Mouse (Mus musculus) lung, adult 2 months (tissue): ENCODE data around the gene Fam129b. TPM values are rescaled to one million over a fixed set of nuclear protein-coding genes. Genes with fewer than 3 reads are reported as not detected.

Experiments
- DNase-seq: peaks from one replicate; pipeline ENCODE4 v3.0.0; 2022
- H3K4me1 ChIP-seq: fragments of 200-500 bp; 2 replicates; pipeline ENCODE4 v1.6.1; 2011; ENCODE audit warnings: low read length; ENCODE audit not compliant: control insufficient read depth, insufficient read depth
- H3K4me3 ChIP-seq: fragments of 200-500 bp; replicated peaks from 2 replicates; pipeline ENCODE3; 2011; ENCODE audit warnings: low read depth, mild to moderate bottlenecking, control low read depth, low read length; ENCODE audit errors: extremely low read depth
- CTCF ChIP-seq: fragments of 200-500 bp; IDR thresholded peaks from 2 replicates; pipeline ENCODE4 v1.5.1; 2011; ENCODE audit warnings: mild to moderate bottlenecking, low read length, control low read depth; ENCODE audit not compliant: insufficient read depth
- POLR2A ChIP-seq: fragments of 200-500 bp; IDR thresholded peaks from 2 replicates; pipeline ENCODE4 v1.6.1; 2011; ENCODE audit warnings: low read depth, mild to moderate bottlenecking, control low read depth, low read length, borderline replicate concordance; ENCODE audit errors: extremely low read depth
- WGBS: fragments of 180-500 bp; shearing (Covaris S2); methylation state at CpG from one replicate; pipeline ENCODE4 v1.1.7; 2018; 5-methylcytosine and 5-hydroxymethylcytosine counted together
- polyA plus RNA-seq: library from polyadenylated mRNA; depleted of rRNA; stranded (reverse); fragments of >200 nt; gene quantifications from 2 replicates; pipeline ENCODE4 v1.2.3, GENCODE M21; 2012; rRNA removed

Fam129b gene
- polyA plus RNA-seq, result 205 and 224 TPM in 2 replicates

DNA sequence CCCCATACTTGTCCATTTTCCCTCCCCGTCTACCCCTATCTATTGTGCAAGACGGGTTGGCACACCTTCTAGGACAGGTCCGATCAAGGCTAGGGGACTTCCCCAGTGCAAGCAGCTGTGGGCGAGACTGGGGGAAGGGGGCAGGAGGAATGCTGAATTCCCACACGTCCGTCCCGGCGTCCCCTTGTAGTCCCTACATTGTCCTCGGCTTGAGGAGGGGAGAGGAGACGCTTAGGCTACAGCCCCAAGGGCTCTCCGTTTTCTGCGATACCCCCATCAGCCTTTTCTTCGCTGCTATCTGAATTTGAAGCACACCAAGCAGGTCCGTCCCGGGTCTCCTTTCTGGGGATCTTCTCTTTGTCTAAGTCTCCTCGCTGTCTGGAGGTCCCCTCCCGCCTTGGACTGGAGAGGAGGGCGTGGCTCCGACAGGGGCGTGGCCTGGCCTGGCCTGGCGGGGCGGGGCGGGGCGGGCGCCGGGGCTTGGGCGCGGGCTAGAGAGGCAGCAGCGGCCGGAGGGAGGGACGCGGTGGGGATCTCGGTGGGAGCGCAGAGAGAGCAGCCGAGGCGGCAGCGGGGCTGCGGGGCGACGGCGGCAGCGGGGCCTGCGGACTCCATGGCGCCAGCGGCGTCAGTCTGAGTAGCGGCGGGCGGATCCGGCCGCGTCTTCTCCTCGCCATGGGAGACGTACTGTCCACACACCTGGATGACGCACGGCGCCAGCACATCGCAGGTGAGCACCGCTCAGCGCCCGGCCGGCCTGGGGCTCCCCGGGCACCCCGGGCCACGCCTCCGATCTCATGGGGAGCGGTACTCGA lies at the start of gene Fam129b:
TSS of gene Fam129b (plus strand) at position 440 of the 815 bp plus-strand sequence.
- peak; percentile 92 for DNase-seq
- peak within 1 kb of the TSS; percentile 90 for H3K4me3 ChIP-seq
- under 1% methylated on average over 68 of the region's 68 CpGs for WGBS
- H3K4me1 ChIP-seq, result peaks cover 28% of the 10 kb centered on the region
- TF ChIP-seq CTCF, result no peak
- peak; percentile 75; the same call in 1 of the 2 replicates for TF ChIP-seq POLR2A

DNA sequence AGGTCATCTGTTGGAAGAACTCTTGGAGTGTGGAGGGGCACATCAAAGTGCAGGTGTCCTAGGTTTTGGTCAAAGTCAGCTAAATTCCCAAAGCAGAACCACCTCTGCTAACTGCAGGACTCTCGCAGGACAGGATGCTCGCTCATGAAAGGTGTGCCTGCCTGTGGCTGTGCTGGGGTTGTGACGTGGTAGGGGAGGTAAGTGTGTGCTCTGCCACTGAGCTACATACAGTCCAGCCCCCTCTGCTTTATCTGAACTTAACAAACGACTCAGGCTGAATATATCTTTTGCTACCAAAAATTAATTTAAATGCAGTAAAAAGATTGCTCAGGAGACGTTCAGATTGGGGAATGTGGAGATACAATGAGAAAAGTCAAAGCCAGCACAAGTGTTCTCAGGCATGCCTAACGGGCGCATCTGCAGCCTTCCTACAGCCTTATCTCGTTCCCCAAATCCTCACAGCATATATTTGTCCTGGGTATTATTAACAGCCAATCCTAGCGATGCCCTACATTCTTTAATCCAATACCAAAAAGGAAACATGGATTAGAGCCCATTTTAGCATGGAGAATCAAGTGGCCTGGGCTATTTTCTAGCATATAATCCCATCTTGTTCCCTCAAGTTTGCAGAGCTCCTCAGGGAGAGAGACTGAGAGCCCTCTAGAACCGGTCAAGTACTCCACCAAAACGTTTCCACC lies 46.8 kb upstream of the Fam129b start:
- TF ChIP-seq POLR2A, result no peak
- WGBS, result 75% methylated on average over 11 of the region's 11 CpGs
- Histone ChIP-seq H3K4me1 (peaks cover 3% of the 10 kb centered on the region; the same call in 1 of the 2 replicates), H3K4me3 (no peak overlapping the region)
- no peak for DNase-seq

DNA sequence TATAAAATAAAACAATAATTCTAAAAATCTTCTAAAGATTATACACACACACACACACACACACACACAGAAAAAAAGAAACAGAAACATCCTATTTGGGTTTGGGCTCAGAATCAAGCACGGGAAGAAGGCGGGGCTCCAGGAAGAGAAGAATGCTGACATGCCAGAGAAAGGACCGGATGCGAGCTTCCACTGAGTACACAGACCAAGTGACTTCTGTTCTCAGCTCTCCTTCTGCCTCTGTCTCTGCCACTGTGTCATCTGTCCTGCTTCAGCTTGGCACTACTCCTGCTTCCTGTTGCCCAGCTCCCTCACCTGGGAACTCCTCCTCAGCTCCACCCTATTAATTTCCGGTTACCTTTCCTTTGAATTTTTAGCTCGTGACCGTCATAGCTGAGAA lies 41.4 kb upstream of the Fam129b start:
- peak; percentile 57; the same call in 1 of the 2 replicates for TF ChIP-seq POLR2A
- no peak for TF ChIP-seq CTCF
- peak overlapping the region; percentile 0 for H3K4me3 ChIP-seq
- DNase-seq, result peak; percentile 39
- 5% methylated on average over 7 of the region's 7 CpGs for WGBS
- peaks cover 12% of the 10 kb centered on the region for H3K4me1 ChIP-seq

DNA sequence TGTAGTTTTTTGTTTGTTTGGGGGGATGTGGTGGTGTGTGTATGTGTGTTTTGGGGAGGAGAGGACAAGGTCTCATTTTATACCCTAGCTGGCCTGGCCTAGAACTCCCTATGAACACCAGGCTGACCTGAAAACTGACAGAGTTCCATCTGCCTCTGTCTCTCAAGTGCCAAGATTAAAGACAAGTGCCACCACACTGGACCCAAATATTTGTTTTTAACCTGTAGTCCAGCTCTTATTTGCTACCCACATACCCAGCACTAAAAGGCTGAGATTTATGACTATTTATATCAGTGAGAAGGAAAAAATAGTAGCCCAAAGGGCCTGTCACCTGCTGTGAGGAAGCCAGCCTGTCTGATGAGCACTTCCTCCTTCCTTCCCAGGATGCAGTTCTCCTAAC lies 40.3 kb upstream of the Fam129b start:
- TF ChIP-seq CTCF (no peak), POLR2A (no peak)

DNA sequence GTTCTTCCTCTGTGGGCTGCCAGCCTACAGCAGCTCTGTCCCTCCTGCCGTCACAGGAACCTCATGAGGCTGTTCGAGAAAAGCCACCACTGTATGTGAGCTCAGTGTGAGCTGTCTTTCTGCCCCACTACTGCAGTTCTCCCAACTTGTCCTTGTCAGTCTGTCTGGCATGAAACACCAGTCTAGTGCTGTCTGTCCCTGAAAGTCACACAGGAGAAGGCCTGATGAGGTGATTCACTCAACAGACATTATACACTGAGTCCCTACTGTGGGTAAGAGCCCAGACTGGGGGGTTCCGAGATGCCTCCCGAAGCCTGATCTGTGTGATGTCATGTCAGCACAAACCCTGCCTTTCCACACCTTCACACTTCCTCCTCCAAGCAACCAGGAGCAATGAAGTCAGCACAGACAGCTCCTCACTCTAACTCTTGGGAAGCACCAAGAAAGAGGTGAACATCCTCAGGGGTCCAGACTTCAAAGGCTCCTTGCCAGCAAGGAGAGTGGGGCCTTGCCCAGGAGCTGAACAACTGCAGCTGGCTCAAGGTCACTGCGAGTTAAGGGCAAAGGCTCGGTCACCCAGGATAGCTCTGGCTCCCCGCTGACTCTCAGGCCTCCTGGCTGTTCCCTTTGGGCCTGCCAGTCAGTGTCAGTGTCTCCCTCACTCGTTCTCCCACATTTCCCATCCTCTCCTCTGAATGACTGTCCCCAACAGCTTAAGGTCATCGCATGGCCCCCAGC lies 37.6 kb upstream of the Fam129b start:
- 59% methylated on average over 9 of the region's 9 CpGs for WGBS
- no peak for DNase-seq
- peaks cover 12% of the 10 kb centered on the region for H3K4me1 ChIP-seq
- TF ChIP-seq POLR2A (no peak), CTCF (no peak)
- no peak overlapping the region for H3K4me3 ChIP-seq

More for the DNA sequence above, 40.3 kb upstream of the Fam129b start:
- Histone ChIP-seq H3K4me1 (peaks cover 12% of the 10 kb centered on the region), H3K4me3 (no peak overlapping the region)
- no peak for DNase-seq

DNA sequence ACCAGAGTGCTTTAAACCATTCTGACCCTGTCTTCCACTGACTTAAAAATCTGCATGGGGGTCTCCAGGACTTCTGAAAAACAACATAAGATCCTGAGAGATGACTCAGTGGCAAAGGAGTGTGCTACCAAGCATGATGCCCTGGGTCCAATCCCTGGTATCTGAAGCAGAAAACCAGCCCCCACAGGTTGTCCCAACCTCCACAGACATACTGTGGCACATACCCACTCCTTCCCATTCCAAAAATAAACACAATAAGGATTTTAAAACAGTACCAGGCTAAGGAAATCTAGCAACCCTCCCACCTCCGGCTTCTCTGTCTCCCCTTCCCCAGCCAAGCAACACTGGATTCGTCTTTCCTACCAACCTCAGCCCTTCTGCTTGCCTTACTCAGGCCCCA lies 36.7 kb upstream of the Fam129b start:
- DNase-seq, result no peak
- peaks cover 9% of the 10 kb centered on the region for H3K4me1 ChIP-seq
- WGBS, result 54% methylated on average over 2 of the region's 2 CpGs
- no peak overlapping the region for H3K4me3 ChIP-seq
- TF ChIP-seq CTCF, result no peak
- TF ChIP-seq POLR2A, result no peak

DNA sequence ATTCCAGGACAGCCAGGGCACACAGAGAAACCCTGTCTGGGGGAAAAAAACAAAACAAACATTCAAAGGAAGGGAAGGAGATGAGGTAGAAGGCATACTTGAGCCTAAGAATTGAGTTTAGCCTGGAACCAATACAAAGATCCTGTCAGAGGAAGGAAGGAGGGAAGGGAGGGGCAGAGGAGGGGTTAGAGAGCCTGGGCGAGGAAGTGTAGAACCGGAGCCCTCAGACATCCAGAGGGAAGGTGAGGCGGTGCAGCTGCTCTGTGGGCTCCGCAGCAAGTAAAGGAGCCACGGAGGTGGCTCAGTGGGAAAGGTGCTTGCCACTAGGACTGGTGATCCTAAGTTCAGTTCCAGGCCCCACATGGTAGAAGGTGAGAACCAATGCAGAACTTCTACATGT lies 34.8 kb upstream of the Fam129b start:
- TF ChIP-seq POLR2A (peak; percentile 40; the same call in 1 of the 2 replicates), CTCF (no peak)
- 41% methylated on average over 5 of the region's 5 CpGs for WGBS
- DNase-seq, result no peak
- no peak overlapping the region for H3K4me3 ChIP-seq
- H3K4me1 ChIP-seq, result no peaks in the 10 kb centered on the region

DNA sequence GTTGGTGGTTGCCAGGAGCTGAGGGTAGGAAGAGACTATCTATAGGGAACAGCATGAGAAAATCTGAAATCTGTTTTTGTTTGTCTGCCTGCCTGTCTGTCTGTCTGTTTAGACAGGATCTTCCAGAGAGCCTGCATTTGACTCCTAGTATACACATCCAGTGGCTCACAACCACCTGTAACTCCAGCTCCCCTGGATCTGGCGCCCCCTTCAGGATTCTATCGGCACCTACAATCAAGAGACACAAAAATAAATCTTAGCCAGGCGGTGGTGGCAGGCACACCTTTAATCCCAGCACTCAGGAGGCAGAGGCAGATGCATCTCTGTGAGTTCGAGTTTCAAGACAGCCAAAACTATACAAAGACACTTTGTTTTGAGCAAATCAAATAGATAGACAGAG lies 33.4 kb upstream of the Fam129b start:
- 42% methylated on average over 4 of the region's 4 CpGs for WGBS
- DNase-seq, result no peak
- no peak overlapping the region for H3K4me3 ChIP-seq
- no peaks in the 10 kb centered on the region for H3K4me1 ChIP-seq
- no peak for TF ChIP-seq POLR2A
- TF ChIP-seq CTCF, result peak; percentile 49

DNA sequence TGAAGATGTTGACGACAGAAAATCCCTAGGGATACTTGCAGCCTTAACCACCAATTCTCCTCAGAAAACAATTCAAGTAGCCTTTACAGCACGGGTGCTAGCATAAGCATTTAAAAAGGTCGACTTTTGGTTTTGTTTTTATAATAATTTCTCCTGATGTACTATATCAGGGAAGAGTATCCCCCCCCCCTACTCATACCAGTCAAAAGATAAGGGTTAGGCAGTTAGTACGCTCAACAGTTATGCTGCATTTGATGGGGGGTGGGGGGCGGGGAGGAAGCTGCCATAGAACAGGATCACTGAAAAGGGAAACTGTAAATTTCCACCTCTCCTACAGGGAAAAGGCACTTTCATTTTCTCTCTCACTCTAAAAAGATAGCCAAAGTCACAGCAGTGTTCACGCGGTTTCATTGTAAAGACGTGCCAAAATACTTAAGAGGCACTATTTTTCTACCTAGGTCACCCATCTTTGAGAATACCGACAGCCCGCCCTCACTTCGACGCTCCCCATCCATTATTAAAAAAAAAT lies 30.3 kb upstream of the Fam129b start:
- DNase-seq, result no peak
- TF ChIP-seq CTCF (no peak), POLR2A (no peak)
- H3K4me1 ChIP-seq, result no peaks in the 10 kb centered on the region
- 4% methylated on average over 12 of the region's 12 CpGs for WGBS
- peak overlapping the region; percentile 99 for H3K4me3 ChIP-seq
